Mouse (Mus musculus): Measurements from ENCODE around the gene Bpifa3.

- TF ChIP-seq CTCF (IDR thresholded peaks at IDR 0.05; ENCODE audit: low read depth) (no peak), EP300 (IDR thresholded peaks at IDR 0.05; ENCODE audit: low read depth) (no peak)
Measured at GRCm38 (mm10) chr2:154169172-154169571, 39.0 kb downstream of the Bpifa3 start.
